Mouse (Mus musculus): ENCODE results near the gene Pnliprp2. TPM values are rescaled to one million over a fixed set of nuclear protein-coding genes. Genes with fewer than 3 reads are reported as not detected.

Gene Pnliprp2
- total and polyA plus RNA-seq, 3 experiments: not detected

DNA sequence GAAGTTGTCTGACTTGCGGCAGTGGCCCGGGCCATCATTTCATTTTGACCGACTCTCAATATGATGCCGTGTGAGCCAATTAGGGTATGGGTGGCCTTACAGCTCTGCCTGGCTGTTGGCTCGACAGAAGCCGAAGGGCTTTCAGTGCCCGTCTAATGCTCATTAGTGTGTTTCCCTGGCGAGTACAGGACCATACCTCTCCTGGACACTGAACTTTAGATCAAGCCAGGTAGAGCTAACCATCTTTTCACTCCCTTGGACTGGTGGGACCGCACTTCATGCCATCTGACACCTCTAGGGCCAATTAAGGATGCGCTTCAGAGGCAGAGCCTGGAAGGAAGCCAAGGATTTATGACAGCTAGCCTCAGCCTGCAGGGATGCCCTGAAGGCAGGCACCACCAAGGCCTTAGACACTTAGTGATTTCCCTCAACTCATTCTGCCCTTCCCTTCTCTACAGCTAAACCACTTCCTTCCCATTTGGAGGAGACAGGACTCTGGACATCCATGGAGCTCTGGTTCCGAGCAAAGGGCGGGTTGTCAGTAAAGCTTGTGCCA is 35.7 kb downstream of the Pnliprp2 start:
- DNase-seq: no peak

DNA sequence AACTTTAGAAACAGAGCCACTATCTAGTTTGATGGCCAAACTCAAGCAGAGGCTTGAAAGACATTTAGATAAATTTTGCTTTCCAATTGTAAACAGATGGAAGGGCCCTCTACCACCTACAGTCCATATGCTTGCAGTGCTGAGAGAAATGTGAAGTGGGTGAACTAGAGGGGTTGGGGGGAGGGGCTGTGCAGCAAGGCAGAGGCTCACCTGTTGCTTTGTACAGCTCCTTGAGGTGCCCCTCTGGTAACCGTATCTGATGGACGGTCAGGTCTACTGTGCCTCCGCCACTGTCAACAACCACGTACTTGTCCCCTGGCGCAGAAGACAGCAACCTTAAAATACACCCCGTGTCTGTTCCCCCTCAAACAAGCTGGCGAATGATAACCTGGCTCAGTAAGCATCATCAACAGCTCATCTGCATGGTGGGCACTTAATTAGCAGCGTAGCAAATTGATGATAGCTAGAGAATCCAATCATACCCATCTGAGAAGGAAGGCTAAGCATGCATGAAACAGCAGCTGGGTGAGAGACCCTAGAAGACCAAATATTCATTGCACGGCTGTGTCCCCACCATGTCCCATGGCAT is 45.8 kb downstream of the Pnliprp2 start:
- no peak for DNase-seq

DNA sequence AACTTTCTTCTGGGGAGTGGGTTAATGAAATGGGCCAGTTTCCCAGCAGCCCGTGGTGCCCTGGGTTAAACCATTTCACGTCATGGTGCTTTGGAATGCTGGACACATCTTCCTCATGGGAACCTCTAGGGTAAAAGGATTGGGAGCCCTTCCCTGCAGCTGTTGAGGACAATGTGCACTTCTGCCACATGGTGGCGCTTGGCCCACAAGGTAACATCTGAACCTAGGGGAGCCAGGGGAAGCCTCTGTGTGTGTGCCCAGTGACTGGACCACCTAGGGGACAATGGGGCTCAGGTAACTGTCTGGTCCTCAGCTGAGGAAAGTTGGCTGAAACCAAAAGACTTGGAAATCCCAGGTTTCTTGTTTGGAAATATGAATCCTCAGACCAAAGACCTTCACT is 46.8 kb downstream of the Pnliprp2 start:
- DNase-seq: peak; percentile 73

DNA sequence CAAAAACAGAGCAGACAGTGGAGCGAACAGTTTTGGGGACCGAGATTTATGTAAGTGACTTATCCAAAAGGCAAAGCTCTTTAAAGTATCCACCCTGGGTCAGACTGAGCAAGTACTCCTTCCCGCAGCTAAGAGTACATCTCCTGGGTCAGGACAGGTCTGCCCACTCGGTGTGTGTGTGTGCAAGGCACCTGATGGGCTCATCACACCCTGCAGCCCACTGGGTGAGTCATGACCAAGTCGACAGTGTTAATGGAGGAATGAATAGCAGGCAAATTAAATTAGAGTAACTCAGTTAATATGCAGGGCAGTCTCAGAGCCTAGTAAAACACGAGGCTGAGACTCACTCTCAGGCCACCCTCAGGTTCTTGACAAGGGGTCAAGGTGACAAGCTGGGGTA is 49.3 kb downstream of the Pnliprp2 start:
- DNase-seq: no peak

DNA sequence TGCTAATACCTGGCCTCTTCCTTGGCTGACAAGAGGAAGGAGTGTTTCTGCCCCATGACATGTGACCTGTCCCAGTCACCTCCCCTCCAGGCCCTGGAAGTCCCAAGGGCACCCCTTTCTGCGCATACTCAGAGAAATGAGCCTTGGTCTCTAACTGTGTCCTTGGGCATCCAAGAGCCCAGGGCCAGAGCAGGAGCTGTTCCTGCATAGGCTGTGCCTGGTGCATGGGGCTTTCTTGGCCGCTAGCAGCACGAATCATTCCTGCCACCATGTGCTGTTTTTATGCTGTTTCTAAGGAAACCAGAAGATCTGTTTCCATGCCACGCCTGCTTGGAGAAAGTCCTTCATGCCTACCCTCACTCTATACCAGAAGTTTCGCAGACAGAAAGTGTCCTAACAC is 51.0 kb downstream of the Pnliprp2 start:
- peak; percentile 90 for DNase-seq

DNA sequence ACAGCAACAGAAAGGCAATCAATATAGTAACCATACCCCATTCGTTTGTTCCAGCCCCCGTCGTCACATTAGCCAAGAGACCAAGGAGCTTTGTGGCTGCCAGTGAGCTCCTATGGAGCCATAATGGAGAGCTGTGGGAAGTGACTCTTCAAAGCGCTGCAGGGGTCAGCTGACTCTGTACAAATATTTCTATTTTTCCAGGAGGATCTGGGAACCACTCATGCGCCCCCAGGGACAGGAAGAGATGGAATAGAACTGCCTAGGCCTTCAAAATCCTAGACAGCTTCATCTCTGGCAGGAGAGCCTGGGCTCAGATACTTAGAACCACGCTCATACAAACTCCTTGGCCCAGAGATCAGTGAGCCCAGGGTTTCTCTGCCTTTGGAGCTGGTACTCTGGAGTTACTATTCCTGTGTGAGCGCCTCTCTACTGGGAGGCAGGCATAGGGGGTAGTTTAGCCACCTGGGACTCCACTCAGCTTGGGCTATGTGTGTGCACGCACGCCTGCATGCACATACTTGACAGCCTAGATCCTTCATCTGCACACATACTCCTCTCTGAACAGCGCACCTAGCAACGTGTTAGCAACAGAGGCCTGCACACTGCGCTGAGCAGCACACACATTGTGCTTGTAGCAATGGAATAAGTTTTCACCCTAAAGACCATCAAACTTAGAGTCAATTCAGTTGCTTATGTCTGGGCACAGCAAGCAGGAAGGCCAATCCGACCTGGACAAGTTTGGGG is 55.8 kb downstream of the Pnliprp2 start:
- DNase-seq: no peak

DNA sequence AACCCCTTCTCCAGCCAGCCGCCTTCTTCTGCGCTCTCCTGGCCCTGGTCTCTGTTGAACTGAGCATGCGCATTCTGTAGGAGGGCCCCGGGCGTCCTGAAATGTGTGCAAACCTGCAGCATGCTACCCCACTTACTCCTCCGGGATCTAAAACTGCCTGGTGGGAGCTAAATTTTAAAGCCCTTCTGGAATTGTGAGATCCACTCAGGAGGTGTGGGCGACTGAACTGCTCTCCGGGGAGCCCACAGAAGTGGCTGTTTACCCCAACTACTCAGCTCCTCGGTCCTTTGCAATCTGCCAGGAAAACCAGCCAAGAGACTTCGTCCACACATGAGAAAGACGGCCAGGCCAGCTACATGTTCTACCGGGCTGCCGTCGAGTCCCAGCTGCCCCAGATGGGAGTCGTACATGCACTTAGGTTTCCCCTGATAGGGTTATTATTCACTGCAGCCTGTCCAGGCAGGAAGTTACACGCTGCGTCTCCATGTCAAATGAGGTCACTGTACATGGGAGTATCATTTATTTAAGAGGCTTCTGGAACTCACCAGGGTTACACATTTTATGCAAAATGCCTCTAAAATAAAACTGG is 57.0 kb downstream of the Pnliprp2 start:
- DNase-seq: no peak

DNA sequence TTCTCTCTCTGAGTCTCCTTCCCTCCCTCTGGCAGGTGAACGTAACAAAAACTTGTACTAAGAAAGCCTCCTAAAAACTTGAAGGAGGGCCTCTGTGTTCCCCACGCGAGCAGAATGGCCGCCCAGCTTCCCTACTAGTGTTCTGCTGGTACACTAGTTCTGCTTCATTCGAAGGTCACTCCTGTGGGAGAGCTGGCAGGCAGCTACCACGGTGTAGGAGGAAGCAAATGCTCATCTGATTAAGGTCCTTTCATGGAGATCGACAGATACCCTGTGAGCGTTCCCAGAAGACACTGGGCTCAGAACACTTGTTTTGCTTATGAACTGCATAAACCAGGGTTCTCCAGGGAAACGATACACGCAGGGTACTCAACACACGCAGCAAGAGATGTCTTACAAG is 57.9 kb downstream of the Pnliprp2 start:
- DNase-seq: no peak

DNA sequence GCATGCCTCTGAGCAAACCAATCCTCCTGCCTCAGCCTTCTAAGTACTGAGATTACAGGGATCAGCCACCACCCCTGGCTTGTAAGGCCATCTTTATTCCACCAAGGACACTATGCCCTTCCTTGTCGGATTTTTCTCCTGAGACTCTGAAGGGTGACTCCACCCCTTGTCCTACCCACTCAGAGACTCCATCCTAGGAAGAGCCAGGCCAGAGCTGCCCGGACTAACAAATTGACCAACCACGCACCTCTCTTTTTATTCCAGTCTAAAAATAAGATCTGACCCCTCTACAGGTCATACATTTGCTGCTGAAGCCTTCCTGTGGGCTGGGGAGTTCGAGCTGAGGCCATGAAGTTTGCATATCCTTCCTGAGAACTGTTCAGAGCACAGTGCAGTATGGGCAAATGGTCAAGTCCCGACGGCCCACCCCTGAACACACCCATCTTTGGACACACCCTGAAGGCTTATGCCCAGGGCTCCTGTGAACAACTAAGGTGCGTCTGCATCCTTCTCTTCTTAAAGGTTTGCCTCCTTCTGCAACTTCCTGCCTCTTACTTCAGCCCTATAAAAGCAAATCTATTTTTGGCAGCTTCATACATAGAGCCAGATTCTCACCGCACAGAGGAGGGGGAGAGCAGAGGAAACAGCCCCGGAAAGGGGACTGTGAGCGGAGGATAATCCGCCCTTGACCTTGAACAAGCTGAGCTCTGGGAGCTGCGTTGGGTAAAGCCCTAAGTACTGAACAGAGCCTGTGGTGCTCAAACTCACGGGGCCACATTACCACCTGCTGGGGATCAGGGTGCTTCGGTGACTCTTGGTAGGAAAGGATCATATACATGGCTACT is 59.3 kb downstream of the Pnliprp2 start:
- peak; percentile 41 for DNase-seq

DNA sequence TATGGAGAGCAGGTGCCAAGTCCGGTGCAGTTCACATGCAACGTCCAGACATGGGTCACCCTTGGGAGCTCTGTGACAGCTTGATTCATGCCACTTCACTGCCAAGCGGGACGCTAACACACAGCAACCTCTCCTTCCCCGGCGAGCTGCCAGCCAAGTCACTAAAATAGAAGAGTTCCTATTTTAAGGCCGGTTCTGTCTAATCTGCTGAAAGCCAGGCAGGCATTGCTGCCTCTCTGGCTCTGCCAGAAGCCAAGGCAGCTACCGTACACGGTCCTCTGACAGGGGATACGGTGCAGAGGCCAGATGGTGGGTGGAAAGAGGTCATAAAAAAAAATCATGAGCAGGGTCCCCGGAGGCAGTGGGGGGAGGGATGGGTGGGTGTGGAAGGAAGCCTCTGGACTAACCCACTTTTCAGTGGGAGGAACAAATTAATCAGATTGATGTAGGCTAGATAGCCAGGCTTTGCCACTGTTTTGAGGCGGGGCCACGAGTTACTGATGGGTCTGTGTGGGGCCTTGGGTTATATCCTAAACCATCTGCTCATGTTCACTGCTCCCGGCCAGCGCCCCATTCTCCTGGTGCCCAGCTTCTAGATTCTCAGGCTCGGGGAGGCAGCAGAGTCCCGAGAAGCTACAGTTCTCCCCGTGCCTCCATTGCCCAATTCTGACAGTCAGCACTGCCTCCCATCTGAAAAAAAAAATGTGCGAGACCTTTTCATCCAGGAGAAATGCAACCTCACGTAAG is 63.1 kb downstream of the Pnliprp2 start:
- peak; percentile 91 for DNase-seq

DNA sequence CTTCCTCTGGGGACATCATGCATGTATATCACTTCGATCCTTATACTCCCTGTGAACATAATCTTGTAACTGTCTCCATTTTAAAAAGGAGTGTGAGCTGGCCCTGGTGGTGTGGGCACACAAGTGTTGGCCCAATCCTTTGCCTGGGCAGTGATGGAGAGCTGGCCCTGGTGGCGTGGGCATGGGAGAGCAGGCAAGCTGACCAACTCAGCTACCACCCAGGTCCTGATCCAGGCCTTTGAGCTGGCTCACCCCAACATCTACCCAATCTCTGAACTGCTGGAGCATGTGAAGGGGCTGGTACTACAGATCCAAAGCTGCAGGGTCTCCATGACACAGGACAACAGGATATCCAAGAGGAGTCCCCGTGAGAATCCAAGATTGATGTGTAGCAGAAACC is 63.8 kb downstream of the Pnliprp2 start:
- DNase-seq: no peak

DNA sequence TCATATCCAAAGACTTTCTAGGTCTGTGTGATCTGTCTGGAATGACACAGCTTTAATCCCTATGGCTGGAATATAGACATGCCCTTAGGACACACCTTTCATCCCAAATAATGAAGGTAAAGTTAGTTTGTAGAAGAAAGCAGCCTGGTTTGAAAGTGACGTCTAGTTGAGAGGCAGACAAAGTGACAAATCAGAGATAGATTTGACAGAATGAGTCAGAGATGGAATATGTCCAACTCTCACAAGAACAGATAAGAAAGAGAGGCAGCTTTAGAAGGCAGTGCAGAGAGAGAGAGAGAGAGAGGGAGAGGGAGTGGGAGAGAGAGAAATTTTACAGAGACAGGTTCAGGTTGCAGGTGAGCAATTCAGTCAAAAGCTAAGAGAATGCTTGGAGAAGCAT is 64.8 kb downstream of the Pnliprp2 start:
- DNase-seq: no peak

Other genes starting within 250 kb of the Pnliprp2 start
- not detected for gene Ccdc172, start 247.7 kb upstream of the Pnliprp2 start, total RNA-seq (2021)
- gene Ccdc172, start 247.7 kb upstream of the Pnliprp2 start, polyA plus RNA-seq (2012; rRNA removed): not detected in 2 replicates
- gene Pnlip, start 107.2 kb upstream of the Pnliprp2 start, total RNA-seq (2021): under 1 TPM in 1 of 2 experiments, not detected in 1; 0.38 TPM
- 0.21 TPM in 1 of 2 replicates, not detected in the other for gene Pnlip, start 107.2 kb upstream of the Pnliprp2 start, polyA plus RNA-seq (2012; rRNA removed)
- not detected for gene Pnliprp1, start 30.8 kb upstream of the Pnliprp2 start, total RNA-seq (2021)
- gene Pnliprp1, start 30.8 kb upstream of the Pnliprp2 start, polyA plus RNA-seq (2012; rRNA removed): not detected in 2 replicates
- under 1 TPM in 1 of 2 experiments, not detected in 1; 0.31 TPM for gene 1700019N19Rik, start 34.7 kb downstream of the Pnliprp2 start, total RNA-seq (2021)
- not detected in 2 replicates for gene 1700019N19Rik, start 34.7 kb downstream of the Pnliprp2 start, polyA plus RNA-seq (2012; rRNA removed)
- gene Eno4, start 183.7 kb downstream of the Pnliprp2 start, total RNA-seq (2021): under 1 TPM; 0.26 to 0.55 TPM
- 0.08 and 0.11 TPM in 2 replicates for gene Eno4, start 183.7 kb downstream of the Pnliprp2 start, polyA plus RNA-seq (2012; rRNA removed)
- 100 to 1,000 TPM; 108 to 114 TPM for gene Hspa12a, start 183.9 kb downstream of the Pnliprp2 start, total RNA-seq (2021)
- 32.3 and 38.6 TPM in 2 replicates for gene Hspa12a, start 183.9 kb downstream of the Pnliprp2 start, polyA plus RNA-seq (2012; rRNA removed)